Mouse (Mus musculus) embryo, embryonic 11 days (tissue): Measurements from ENCODE around the gene Snrpe.

Experiments used
- DNase-seq: peaks from one replicate; pipeline ENCODE4 v3.0.0-alpha.2; 2015

The Snrpe gene

GRCm38 (mm10) chr1:133609771-133610502, at the start of gene Snrpe:
Gene Snrpe (minus strand): TSS chr1:133610291.
- peak; percentile 100 for DNase-seq

GRCm38 (mm10) chr1:133658878-133659277, 48.8 kb upstream of the Snrpe start:
- DNase-seq, result no peak

GRCm38 (mm10) chr1:133656811-133657210, 46.7 kb upstream of the Snrpe start:
- DNase-seq, result no peak

GRCm38 (mm10) chr1:133653033-133653432, 42.9 kb upstream of the Snrpe start:
- no peak for DNase-seq

- no peak for DNase-seq
These were observed 40.4 kb upstream of the Snrpe start for GRCm38 (mm10) chr1:133650288-133651055.

GRCm38 (mm10) chr1:133645652-133646051, 35.6 kb upstream of the Snrpe start:
- no peak for DNase-seq

- no peak for DNase-seq
These were observed 31.1 kb upstream of the Snrpe start for GRCm38 (mm10) chr1:133641163-133641562.

GRCm38 (mm10) chr1:133638517-133638916, 28.4 kb upstream of the Snrpe start:
- DNase-seq, result no peak

- DNase-seq, result no peak
These were observed 22.1 kb upstream of the Snrpe start for GRCm38 (mm10) chr1:133632168-133632567.

- no peak for DNase-seq
These were observed 15.0 kb upstream of the Snrpe start for GRCm38 (mm10) chr1:133625052-133625451.

GRCm38 (mm10) chr1:133618311-133618710, 8.2 kb upstream of the Snrpe start:
- DNase-seq, result no peak

- no peak for DNase-seq
These were observed 7.8 kb upstream of the Snrpe start for GRCm38 (mm10) chr1:133617908-133618307.

- no peak for DNase-seq
These were observed 3.7 kb upstream of the Snrpe start for GRCm38 (mm10) chr1:133613817-133614216.

- DNase-seq, result no peak
These were observed 1.3 kb upstream of the Snrpe start for GRCm38 (mm10) chr1:133611436-133611835.

GRCm38 (mm10) chr1:133610601-133611000, 510 bp upstream of the Snrpe start:
- DNase-seq, result no peak

- DNase-seq, result no peak
These were observed 6.9 kb downstream of the Snrpe start for GRCm38 (mm10) chr1:133603174-133603573.

GRCm38 (mm10) chr1:133596298-133597007, 13.6 kb downstream of the Snrpe start:
- peak; percentile 71 for DNase-seq

- DNase-seq, result no peak
These were observed 24.0 kb downstream of the Snrpe start for GRCm38 (mm10) chr1:133585995-133586537.

- no peak for DNase-seq
These were observed 38.8 kb downstream of the Snrpe start for GRCm38 (mm10) chr1:133571293-133571692.
